Mouse (Mus musculus) MEL (cell line): ENCODE results near the gene Tuba1a.

Source experiments
- CTCF ChIP-seq, 3 experiments: IDR thresholded peaks in 2 of 3; conservative IDR thresholded peaks in 1 of 3; 2 replicates each; pipeline ENCODE4 v1.5.1; 2011 to 2012; ENCODE audit warnings: low read length in 3 of 3, low read depth in 2 of 3, mild to moderate bottlenecking in 2 of 3, improper control_type of control experiment in 1 of 3, inconsistent platforms in 1 of 3, mixed read lengths in 1 of 3, moderate library complexity in 1 of 3; ENCODE audit not compliant: control insufficient read depth in 1 of 3, insufficient read depth in 1 of 3, poor library complexity in 1 of 3, severe bottlenecking in 1 of 3
- EP300 ChIP-seq, 2 experiments: IDR thresholded peaks; 2 replicates each; pipeline ENCODE4 v1.6.1; 2011; ENCODE audit warnings: improper control_type of control experiment in 2 of 2, low read length in 2 of 2, low read depth in 1 of 2, mild to moderate bottlenecking in 1 of 2
- USF2 ChIP-seq, 2 experiments: IDR thresholded peaks; 2 replicates each; pipeline ENCODE4 v1.6.1; 2011 to 2012; ENCODE audit warnings: improper control_type of control experiment in 2 of 2, low read length in 2 of 2, borderline replicate concordance in 1 of 2, inconsistent platforms in 1 of 2, low read depth in 1 of 2, mild to moderate bottlenecking in 1 of 2; ENCODE audit not compliant: insufficient read depth in 1 of 2

- TF ChIP-seq CTCF (IDR thresholded peaks at IDR 0.05 in 2 of 3, conservative IDR thresholded peaks at IDR 0.05 in 1 of 3; ENCODE audit: control insufficient read depth in 1 of 3, insufficient read depth in 1 of 3, low read depth in 2 of 3, low read length in 3 of 3, poor library complexity in 1 of 3, severe bottlenecking in 1 of 3) (no peak), USF2 (IDR thresholded peaks at IDR 0.05; ENCODE audit: borderline replicate concordance in 1 of 2, insufficient read depth in 1 of 2, low read depth in 1 of 2, low read length in 2 of 2) (no peak), EP300 (IDR thresholded peaks at IDR 0.05; ENCODE audit: low read depth in 1 of 2, low read length in 2 of 2) (no peak)
Measured at GRCm38 (mm10) chr15:98957475-98957874, 4.0 kb upstream of the Tuba1a start.
